ENCODE assay signal across 10 mouse cellular contexts in the genomic region with DNA sequence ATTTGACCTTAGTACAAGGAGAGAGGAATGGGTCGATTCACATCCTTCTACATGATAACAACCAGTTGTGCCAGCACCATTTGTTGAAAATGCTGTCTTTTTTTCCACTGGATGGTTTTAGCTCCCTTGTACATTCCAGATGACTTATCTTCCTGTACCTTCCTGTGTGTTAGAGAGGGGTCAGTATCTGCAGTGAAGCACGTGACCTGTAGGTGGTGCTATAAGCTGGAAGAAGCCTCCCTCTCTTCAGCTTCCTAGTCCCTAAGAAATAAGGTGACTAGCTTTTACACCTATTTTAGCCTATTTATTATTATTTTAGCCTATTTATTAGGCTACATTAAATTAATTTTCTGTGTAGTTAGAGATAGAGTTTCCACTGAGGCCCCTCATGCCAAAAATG.
DNase-seq lines count a peak whose midpoint lies in the region; ATAC-seq and TF ChIP-seq lines count a peak whose summit lies in the region.
"Had no signal": no experiment of that assay in that cellular context is flagged by ENCODE, and none has a peak within 500 bp of the region (broad histone marks: within the 10 kb centered on the region; RNA-seq: fewer than 3 reads in every experiment).

No protein-coding gene starts in this region.

- H3K4me1 ChIP-seq in heart, embryonic 11.5 days (ENCODE audit: control insufficient read depth, insufficient read depth, low read length), result no peaks in the 10 kb centered on the region
- no peaks in the 10 kb centered on the region for H3K4me1 ChIP-seq in thymus, adult 2 months (replicated peaks; ENCODE audit: control insufficient read depth, insufficient read depth, low read length)
- H3K4me1 ChIP-seq in cortical plate, adult 2 months (ENCODE audit: control insufficient read depth, insufficient read depth, low read length), result no peaks in the 10 kb centered on the region
- H3K4me1 ChIP-seq: forebrain, embryonic 10.5 days; hindbrain, embryonic 15.5 days had no signal

- 18% methylated on average over 2 of the region's 2 CpGs for WGBS in heart, embryonic 11.5 days (ENCODE audit: insufficient replicate concordance)
- WGBS in thymus, adult 2 months, result 80% methylated on average over 2 of the region's 2 CpGs

- H3K9me3 ChIP-seq in heart, embryonic 11.5 days (replicated peaks; ENCODE audit: control insufficient read depth, low read length), result no peaks in the 10 kb centered on the region
- H3K9me3 ChIP-seq: forebrain, embryonic 10.5 days; hindbrain, embryonic 15.5 days had no signal

- intact Hi-C loops in heart, postnatal 10 days (cut with DNase I), result no loop called here

- no peak overlapping the region for H3K4me3 ChIP-seq in heart, embryonic 11.5 days (ENCODE audit: low read depth, low read length)
- no peak overlapping the region for H3K4me3 ChIP-seq in thymus, adult 2 months (ENCODE audit: control insufficient read depth, insufficient read depth, low read length)
- H3K4me3 ChIP-seq in cortical plate, adult 2 months (ENCODE audit: insufficient read depth, low read length), result no peak overlapping the region
- H3K4me3 ChIP-seq: forebrain, embryonic 10.5 days; hindbrain, embryonic 15.5 days; myocyte had no signal

- TF ChIP-seq POLR2A in thymus, adult 2 months (IDR thresholded peaks at IDR 0.05; ENCODE audit: control insufficient read depth, extremely low read depth, insufficient read depth, low read length, poor library complexity), result no peak
- TF ChIP-seq POLR2A in cortical plate, adult 2 months (IDR thresholded peaks at IDR 0.05; ENCODE audit: extremely low read depth, insufficient read depth, low read length), result no peak

- TF ChIP-seq CTCF in thymus, adult 2 months (IDR thresholded peaks at IDR 0.05; ENCODE audit: borderline replicate concordance, control insufficient read depth, extremely low read depth, insufficient read depth, low read length, poor library complexity), result no peak
- TF ChIP-seq CTCF in cortical plate, adult 2 months (IDR thresholded peaks at IDR 0.05; ENCODE audit: extremely low read depth, insufficient read depth, low read length), result peak; percentile 31; the same call in 1 of the 2 replicates

- no peak overlapping the region for H3K9ac ChIP-seq in heart, embryonic 11.5 days (ENCODE audit: low read depth, low read length)
- H3K9ac ChIP-seq: hindbrain, embryonic 15.5 days had no signal

- DNase-seq in heart, postnatal 10 days, result peak; percentile 1 to 11
- DNase-seq in thymus, adult 2 months, result peak; percentile 2
- no peak for DNase-seq in thymus, adult 18-20 months
- DNase-seq in retina, postnatal 1 day, result peak; percentile 10
- no peak for DNase-seq in spleen, postnatal 14 days (ENCODE audit: low spot score in 2 of 2)

- H3K4me2 ChIP-seq in heart, embryonic 11.5 days, result no peak overlapping the region
- H3K4me2 ChIP-seq: hindbrain, embryonic 15.5 days had no signal

- no peaks in the 10 kb centered on the region for H3K36me3 ChIP-seq in heart, embryonic 11.5 days (ENCODE audit: control insufficient read depth, insufficient read depth, low read length)
- no peaks in the 10 kb centered on the region for H3K36me3 ChIP-seq in thymus, adult 2 months (ENCODE audit: control insufficient read depth, insufficient read depth, low read length)
- H3K36me3 ChIP-seq: forebrain, embryonic 10.5 days; hindbrain, embryonic 15.5 days had no signal

- ATAC-seq in heart, embryonic 11.5 days (replicated peaks; ENCODE audit: insufficient number of reproducible peaks, low FRiP score, low TSS enrichment), result no peak

- H3K27ac ChIP-seq in heart, embryonic 11.5 days (ENCODE audit: low read depth, low read length), result no peak overlapping the region
- no peak overlapping the region for H3K27ac ChIP-seq in thymus, adult 2 months (ENCODE audit: control insufficient read depth, insufficient read depth, low read length)
- H3K27ac ChIP-seq in cortical plate, adult 2 months (ENCODE audit: insufficient read depth, low read length), result no peak overlapping the region
- H3K27ac ChIP-seq: forebrain, embryonic 10.5 days; hindbrain, embryonic 15.5 days had no signal

- no peaks in the 10 kb centered on the region for H3K27me3 ChIP-seq in heart, embryonic 11.5 days (ENCODE audit: control insufficient read depth, insufficient read depth, low read length)
- no peaks in the 10 kb centered on the region for H3K27me3 ChIP-seq in thymus, adult 2 months (ENCODE audit: control insufficient read depth, insufficient read depth, low read length)
- H3K27me3 ChIP-seq: hindbrain, embryonic 15.5 days had no signal

Comparison
In these comparisons a context has a peak if more than half of its experiments do, and no peak if none do; other contexts are left out.
1. DNase-seq: peak in heart, postnatal 10 days (2 of 2), thymus, adult 2 months (single experiment) and retina, postnatal 1 day (single experiment); none in thymus, adult 18-20 months (0 of 2) and spleen, postnatal 14 days (0 of 2).